Mouse (Mus musculus): ENCODE data around the gene Abat. TPM values are rescaled to one million over a fixed set of nuclear protein-coding genes. Genes with fewer than 3 reads are reported as not detected.

Gene Abat
- polyA plus RNA-seq, 1 experiment: 0.56 TPM

DNA sequence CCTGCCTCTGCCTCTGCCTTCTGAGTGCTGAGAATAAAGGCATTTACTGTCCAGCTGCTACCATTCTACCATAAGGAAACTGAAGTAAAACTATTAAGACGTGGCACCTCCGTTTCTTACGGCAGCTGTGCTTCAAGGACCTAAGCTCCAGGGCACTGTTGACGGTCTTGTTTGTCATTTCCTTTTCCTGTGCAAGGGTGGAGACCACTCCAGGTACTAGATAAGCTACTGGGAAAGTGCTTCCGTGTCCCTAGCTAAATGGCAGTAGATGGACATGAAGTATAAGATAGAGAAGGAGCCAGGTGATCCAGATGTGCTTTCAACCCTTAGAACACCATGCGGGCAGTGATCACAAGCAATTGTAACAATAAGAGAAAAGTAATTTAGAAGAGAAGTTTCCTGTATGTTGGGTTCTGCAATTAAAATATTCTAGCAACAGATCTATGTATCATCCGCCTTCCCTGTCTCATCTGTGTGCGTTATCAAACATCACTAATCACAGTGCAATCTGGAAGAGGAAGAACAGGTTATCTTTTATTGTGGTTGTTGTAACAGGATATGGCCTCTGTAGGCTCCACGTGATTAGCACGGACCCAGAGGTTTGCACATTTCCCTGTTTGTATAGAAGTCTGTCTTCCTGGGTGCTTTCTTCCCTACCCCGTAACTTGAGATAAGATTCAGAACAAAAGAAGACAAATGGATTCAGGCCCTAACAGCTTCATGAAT lies 126.4 kb downstream of the Abat start:
- peak; percentile 50 for TF ChIP-seq GATA1 (IDR thresholded peaks at IDR 0.05; ENCODE audit: low read length)

DNA sequence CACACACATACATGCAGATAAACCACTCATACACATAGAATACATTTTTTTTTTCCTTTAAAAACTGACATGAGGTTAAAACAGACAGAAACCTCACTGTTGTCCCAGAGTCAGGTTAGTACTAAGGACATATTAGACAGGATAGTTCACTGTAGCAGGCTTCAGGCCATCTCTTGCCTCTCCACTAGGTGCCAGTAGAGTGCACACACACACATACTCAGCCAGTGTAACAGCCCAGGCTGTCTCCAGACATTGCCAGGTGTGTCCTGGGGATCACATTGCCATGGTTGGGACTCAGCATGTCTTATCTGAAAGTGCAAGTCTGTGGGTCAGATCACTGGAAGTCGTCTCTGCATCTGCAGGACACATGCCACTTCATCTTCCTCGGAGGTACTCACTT lies 130.6 kb downstream of the Abat start:
- TF ChIP-seq GATA1 (IDR thresholded peaks at IDR 0.05; ENCODE audit: low read length): no peak

DNA sequence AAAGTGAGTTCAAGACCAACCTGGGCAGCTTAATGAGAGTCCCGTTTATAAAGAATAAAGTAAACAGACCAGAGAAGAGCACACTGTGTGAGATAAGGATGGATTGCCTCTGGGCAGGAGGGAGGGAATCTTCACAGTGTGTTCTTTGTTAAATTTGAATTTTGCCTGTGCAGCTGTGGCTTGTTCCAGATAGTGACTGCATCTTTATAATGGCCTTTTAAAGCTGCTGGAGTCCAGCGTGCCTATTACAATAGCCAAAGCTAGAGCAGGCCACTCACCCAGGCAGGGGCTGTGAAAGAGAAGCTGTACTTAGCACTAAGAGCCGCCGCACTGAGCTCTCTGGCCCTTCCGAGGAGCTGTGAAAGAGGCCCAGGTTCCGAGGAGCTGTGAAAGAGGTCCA lies 132.3 kb downstream of the Abat start:
- TF ChIP-seq GATA1 (IDR thresholded peaks at IDR 0.05; ENCODE audit: low read length): no peak

DNA sequence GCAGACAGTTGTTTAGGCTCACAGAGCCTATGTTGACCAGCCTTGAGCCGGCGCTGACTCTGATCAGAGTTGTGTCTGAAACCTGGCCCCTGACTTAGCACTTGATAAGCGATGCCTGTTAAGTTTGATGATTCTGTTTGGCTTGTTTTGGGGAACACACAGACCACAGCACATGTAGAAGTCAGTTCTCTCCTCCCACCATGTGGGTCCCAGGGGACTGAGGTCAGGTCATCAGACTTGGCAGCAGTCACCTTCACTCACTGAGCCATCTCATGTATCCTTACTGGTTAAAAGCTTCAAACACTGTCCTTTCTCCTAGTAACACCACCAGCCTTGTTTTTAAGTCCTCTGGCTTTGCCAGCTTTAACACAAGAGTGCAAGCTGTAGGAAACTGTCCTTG lies 136.8 kb downstream of the Abat start:
- TF ChIP-seq GATA1 (IDR thresholded peaks at IDR 0.05; ENCODE audit: low read length): no peak

DNA sequence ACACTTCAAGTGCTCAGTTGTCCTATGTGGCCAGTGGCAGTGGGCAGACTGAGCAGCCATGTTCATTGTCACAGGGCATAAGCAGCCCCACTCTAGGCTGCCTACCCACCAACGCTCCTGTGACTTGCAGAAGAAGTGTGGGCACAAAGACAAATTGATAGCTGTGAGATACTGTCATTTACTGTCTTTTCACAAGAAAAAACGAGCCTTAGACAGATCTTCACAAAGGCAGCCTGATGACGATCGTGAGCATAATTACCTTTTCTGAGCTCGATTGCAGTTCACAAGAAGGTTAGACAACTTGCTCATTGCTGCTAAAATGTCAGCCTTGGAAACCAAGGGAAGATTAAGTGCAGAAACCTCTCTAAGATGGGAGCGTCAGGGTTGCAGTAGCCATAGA lies 141.9 kb downstream of the Abat start:
- no peak for TF ChIP-seq GATA1 (IDR thresholded peaks at IDR 0.05; ENCODE audit: low read length)

DNA sequence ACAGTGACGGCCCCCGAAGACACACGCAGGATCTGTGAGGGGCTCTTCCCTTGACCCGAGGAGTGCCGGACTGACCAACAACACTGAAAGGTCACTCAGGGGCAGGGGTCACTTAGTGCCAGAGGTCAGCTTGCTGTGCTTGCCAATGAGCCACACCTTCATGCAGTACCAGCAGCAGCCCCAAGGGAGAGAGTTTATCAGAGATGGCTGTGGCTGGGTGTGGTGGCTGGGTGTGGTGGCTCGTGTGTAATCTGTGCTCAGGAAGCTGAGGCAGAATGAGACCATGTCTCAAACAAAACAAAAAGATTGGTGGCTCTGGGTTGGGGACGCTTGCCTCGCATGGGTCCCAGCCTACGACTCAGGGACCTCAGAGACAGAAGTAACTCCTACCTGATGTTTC lies 142.4 kb downstream of the Abat start:
- TF ChIP-seq GATA1 (IDR thresholded peaks at IDR 0.05; ENCODE audit: low read length): no peak

DNA sequence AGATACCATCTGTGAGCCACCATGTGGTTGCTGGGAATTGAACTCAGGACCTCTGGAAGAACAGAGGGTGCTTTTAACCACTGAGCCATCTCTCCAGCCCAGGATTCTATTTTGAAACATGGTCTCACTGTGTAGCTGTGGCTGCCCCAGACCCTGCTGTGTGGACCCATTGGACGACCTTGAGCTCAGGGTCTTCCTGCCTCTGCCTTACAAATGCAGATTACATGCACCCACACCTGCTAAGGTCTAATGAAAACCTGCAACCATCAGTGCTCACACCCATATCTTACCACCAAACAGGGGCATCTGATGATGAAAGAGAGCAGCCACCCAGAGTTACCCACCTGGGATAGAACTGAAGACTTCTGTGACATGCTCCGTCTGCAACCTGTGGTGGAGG lies 143.0 kb downstream of the Abat start:
- TF ChIP-seq GATA1 (IDR thresholded peaks at IDR 0.05; ENCODE audit: low read length): no peak

DNA sequence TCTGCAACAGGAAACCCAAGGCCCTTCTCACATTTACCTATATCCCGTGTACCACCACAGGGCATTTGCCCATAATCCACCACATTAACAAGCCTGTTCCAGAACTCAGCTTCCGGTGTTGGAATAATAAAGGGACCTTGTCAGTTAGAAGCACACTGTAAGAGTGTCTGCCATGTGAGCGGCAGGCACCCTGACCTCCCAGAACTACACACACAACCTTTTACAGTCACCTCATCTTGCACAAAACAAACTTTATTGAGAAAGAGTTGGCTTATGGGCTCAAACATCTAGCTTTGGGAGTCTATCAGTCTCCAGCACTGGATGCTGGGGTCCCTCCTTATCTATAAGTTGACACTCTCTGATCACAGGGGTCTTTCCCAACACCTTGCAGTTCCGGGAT lies 145.1 kb downstream of the Abat start:
- no peak for TF ChIP-seq GATA1 (IDR thresholded peaks at IDR 0.05; ENCODE audit: low read length)

DNA sequence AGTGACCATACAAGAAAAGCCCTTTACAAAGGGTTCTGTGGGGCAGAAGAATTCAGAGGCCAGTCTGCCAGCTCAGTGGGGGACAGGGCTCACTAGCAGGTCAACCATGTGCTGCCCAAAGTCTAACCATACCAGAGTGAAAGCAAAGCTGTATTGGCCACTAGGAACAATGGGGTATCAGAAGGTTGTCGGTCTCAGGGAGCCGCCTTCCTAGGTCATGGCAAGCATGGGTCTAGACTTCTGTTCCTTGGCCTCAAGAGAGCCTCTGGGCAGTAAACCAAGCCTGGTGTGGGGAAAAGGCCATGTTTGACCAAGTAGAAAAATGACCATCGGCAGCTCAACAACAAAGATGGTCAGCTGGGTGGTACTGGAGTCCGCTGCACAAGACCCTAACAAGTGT lies 145.5 kb downstream of the Abat start:
- no peak for TF ChIP-seq GATA1 (IDR thresholded peaks at IDR 0.05; ENCODE audit: low read length)

DNA sequence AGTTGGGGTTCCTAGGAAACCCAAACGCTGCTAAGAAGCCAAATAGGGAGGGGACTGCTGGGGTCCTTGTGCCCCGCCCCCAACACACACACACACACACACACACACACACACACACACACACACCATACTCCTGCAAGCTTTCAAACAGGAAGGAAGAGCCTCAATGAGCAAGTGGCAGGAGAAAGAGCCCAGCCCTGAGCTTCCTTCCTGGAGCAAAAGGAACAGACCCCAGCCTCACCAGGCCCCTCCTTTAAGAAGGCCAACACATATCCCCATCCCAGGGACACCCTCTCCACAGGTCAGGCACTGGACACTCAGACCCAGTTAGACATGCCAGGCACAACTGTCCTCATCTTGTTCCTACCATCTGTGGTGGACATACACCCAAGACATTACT lies 149.8 kb downstream of the Abat start:
- TF ChIP-seq GATA1 (IDR thresholded peaks at IDR 0.05; ENCODE audit: low read length): no peak

DNA sequence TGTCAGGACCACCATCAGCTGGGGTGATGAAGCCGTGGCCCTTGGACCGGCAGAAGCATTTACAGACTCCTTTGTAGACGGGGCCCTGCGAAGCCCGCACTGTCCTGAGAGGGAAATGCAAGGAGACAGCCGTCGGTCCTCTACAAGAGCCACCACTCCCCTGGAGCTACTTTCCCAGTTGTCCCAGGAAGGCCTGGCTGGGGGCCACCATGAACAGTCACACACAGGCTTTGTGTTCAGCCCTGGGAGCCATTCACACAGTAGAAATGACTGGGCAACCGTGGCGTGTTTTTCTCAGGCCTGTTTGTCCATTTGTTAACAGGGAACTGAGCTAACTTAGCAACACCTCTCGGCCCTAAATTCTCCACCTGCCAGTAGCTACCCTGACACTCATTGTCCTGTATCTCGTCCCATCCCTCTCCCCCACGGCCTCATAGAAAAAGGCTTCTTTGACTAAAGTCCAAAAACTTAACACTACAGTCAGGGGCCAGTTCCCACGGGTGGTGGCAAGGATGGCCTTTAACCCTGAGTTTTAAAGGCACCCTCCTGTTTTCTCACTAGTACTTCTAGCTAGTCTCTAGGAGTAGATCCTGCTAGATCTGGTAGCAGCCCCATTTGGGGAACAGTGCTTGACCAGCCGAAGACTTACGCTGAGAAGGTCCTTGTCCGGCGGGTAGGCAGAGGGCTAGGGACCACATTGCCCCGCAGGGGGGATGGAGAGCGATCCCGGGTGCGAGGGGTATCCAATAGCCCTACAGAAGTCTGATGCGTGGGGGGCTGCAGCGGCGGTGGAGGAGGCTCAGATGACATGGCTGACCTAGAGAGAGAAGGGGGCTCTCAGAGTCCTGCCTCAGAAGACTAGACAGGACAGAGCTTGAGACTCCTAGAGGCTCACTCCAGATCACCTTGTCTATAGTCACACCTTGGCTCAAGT lies 150.6 kb downstream of the Abat start:
- no peak for TF ChIP-seq GATA1 (IDR thresholded peaks at IDR 0.05; ENCODE audit: low read length)

DNA sequence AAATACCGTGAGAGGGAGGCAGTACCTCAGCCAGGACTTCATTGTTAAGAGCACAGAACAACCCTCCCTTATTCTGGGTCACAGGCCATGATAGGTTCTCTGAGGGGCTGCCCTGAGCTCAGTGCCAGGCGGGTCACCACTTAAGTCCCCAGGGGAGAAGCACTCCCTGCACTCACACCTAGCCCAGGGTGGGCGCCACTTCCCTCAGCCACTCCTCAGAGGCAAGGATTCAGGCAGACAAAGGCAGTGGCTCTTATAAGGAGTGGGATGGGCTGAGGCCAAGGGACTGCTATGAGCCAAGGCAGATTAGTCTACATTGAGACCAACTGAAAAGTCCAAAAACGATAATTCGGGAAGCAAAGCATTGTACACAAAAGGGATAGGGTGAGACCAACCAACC lies 152.1 kb downstream of the Abat start:
- no peak for TF ChIP-seq GATA1 (IDR thresholded peaks at IDR 0.05; ENCODE audit: low read length)

DNA sequence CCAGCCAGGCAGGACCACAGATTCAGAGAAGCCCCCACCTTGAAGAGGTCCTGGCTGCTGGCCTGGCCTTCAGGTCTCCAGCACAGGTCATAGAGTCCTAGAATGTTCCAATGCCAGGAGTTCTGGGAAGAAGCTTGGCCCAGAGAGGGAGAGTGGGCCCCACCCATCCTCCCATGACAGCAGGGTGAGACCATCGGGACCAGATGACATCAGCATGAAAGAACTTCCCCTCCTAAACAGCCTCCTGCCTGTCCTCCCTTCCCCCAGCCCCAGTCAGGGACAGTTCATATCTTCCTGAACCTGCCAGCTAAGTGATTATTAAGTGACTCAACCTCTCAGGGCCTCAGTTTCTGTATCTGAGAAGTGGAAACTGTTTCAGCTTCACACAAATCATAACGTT lies 153.2 kb downstream of the Abat start:
- no peak for TF ChIP-seq GATA1 (IDR thresholded peaks at IDR 0.05; ENCODE audit: low read length)

DNA sequence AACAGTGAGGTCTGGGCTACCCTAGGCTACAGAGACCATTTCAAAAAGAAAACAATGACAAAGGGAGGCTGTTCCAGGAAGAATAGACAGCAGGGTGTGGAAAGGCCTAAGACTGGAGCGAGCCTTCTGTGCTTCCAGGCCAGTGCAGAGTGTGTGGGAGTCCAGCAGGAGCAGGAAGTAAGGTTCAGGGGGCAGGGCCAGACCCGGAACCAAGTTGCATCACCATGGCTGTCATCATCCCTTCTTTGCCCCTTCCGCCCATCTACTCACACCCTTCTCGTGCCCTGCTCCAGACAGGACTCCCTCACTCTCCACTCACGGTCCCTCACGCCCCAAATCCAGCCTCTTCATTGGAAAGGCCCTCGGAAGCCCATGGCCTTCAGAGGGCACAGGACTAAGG lies 154.0 kb downstream of the Abat start:
- no peak for TF ChIP-seq GATA1 (IDR thresholded peaks at IDR 0.05; ENCODE audit: low read length)

DNA sequence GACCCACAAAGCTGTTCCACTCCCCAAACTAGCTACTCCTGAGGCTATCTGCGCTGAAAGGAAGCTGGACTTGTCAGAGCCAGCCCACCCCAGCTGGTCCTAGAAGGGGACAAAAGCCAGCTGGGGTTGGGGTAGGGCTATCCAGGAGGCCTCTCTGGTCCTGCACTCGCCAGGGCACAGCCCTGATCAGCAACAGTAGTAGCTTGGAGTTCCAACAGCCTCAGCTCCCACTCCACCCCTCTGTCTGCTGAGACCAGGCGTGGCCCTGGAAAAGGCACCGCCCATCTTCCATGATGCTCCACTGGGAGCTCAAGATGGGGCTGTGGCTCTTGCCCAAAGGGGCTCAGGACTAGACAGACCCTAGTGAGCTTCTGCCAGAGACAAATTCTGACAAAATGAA lies 154.6 kb downstream of the Abat start:
- no peak for TF ChIP-seq GATA1 (IDR thresholded peaks at IDR 0.05; ENCODE audit: low read length)

DNA sequence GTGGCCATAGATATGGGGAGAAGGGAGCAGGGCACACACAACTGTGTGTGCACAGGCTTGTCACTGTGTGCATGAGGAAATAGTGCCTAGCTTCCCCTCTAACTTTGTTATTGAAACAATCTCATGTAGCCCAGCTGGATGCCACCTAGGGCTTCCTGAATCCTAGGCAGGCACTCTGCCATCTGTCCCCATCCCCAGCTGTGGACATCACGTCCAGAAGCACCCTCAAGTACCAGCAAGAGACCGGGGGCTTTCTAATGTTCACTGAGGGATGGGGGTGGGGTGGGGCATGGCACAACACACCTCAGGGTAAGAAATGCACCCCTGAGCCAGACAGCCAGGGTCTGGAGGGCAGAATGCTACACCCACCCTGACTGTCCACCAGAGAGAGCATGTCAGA lies 155.2 kb downstream of the Abat start:
- TF ChIP-seq GATA1 (IDR thresholded peaks at IDR 0.05; ENCODE audit: low read length): no peak

DNA sequence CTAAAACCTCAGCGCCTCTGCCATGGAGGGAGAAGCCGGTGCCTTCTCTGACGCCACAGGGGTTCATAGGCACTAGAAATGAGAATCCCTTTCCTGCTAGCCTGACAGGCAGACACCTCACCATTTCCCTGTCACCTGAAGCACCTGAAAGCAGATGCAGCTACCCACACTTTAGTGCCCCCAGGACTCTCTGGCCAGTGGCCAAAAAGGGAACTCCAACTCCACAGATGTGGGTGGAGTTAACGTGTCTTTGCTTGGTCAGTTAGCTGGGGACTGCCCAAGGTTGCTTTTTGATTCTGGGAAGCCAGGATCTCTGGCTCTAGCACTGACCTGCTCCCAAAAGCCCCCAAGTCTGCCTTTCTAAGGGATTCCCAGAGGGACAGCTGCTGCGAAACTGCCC lies 156.2 kb downstream of the Abat start:
- TF ChIP-seq GATA1 (IDR thresholded peaks at IDR 0.05; ENCODE audit: low read length): no peak
